Mouse (Mus musculus): Measurements from ENCODE around the gene Plscr1.

Plscr1 gene

GRCm38 (mm10) chr9:92305620-92306220 lies 56.2 kb downstream of the Plscr1 start:
- no peak for DNase-seq

GRCm38 (mm10) chr9:92309077-92309476 lies 59.5 kb downstream of the Plscr1 start, which contains the start of gene 1700057G04Rik:
Gene 1700057G04Rik (plus strand): TSS chr9:92309377.
- DNase-seq: no peak

- peak; percentile 21 for DNase-seq
Observed at GRCm38 (mm10) chr9:92316791-92317190, 67.2 kb downstream of the Plscr1 start.
